Mouse (Mus musculus): ENCODE data around the gene Serpina12. TPM values are rescaled to one million over a fixed set of nuclear protein-coding genes. Genes with fewer than 3 reads are reported as not detected.

Gene Serpina12
- polyA plus RNA-seq, 1 experiment from 2014 or later = not detected

DNA sequence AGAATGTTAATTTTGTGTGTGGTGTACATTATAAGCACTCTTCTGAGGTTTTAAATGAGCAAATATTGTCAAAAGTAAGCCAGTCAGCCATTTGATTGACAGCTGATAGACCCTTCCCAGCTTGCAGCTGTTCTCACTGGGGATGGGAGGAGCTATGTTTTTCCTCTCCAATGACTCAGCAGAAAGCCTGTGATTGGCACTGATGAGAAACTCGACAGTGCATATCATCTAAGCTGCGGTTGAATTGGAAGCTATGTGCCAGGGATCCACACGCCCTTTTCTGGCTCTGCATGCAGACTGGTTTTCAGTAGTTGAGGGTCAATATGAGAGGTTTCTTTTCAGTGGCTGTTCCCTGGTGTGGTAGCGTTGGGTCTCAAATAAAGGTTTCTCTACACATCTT, 20.3 kb upstream of the Serpina12 start:
- ATAC-seq (ENCODE audit: low read depth) = no peak
- no peak overlapping the region for H3K9ac ChIP-seq (replicated peaks; ENCODE audit: low read depth, low read length)
- no peaks in the 10 kb centered on the region for H3K4me1 ChIP-seq (ENCODE audit: control insufficient read depth, insufficient read depth, low read length)
- H3K9me3 ChIP-seq (ENCODE audit: control insufficient read depth, low read length) = no peaks in the 10 kb centered on the region
- no peaks in the 10 kb centered on the region for H3K36me3 ChIP-seq (ENCODE audit: control insufficient read depth, insufficient read depth, low read length)
- no peak overlapping the region for H3K4me2 ChIP-seq (ENCODE audit: low read depth, low read length)
- no peak overlapping the region for H3K4me3 ChIP-seq (ENCODE audit: low read depth, low read length)
- no peaks in the 10 kb centered on the region for H3K27me3 ChIP-seq (ENCODE audit: control insufficient read depth, insufficient read depth, low read length)
- H3K27ac ChIP-seq (ENCODE audit: low read depth, low read length) = no peak overlapping the region
- 72% methylated on average over 4 of the region's 4 CpGs for WGBS

DNA sequence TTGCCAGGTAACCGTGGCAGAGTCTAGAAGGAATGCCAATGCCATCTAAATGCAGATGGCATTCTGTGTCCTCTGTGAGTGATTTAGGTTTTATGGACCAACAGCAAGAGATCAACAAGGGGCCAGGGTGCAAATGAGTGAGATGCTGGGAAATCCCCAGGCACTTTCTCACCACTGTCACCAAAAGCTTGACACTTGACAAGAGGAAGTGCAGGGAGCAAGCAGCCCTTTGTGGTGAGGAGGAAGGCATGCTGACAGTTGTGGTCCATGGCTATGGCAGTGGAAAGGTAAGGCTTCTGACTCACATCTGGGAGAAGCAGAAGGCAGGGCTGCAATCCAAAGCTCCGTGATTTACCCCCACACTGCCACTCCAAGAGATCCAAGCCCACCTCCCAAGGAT, 17.6 kb upstream of the Serpina12 start:
- no peak overlapping the region for H3K9ac ChIP-seq (replicated peaks; ENCODE audit: low read depth, low read length)
- H3K27ac ChIP-seq (ENCODE audit: low read depth, low read length) = no peak overlapping the region
- H3K4me3 ChIP-seq (ENCODE audit: low read depth, low read length) = no peak overlapping the region
- H3K36me3 ChIP-seq (ENCODE audit: control insufficient read depth, insufficient read depth, low read length) = no peaks in the 10 kb centered on the region
- WGBS = 37% methylated on average over 2 of the region's 2 CpGs
- H3K27me3 ChIP-seq (ENCODE audit: control insufficient read depth, insufficient read depth, low read length) = no peaks in the 10 kb centered on the region
- no peaks in the 10 kb centered on the region for H3K9me3 ChIP-seq (ENCODE audit: control insufficient read depth, low read length)
- ATAC-seq (ENCODE audit: low read depth) = no peak
- no peaks in the 10 kb centered on the region for H3K4me1 ChIP-seq (ENCODE audit: control insufficient read depth, insufficient read depth, low read length)
- no peak overlapping the region for H3K4me2 ChIP-seq (ENCODE audit: low read depth, low read length)

DNA sequence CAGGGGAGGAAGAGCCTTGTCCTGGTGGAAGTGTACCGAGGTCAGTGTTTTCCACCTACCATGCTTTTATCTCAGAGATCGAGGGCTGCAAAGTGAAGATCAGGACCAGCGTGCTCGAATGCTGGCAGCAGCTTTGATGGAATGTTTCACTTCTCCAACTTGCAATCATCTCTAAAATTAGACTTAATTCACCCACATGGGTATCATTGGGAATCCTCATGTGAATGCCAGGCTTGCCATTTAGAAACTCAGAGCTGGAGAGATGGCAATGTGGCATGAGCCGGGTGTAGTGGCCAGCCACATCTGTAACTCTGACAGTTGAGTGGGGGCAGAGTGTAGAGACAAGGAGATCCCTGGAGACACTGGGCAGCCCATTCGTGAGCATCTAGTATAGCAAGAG, 15.9 kb upstream of the Serpina12 start:
- no peak overlapping the region for H3K4me3 ChIP-seq (ENCODE audit: low read depth, low read length)

DNA sequence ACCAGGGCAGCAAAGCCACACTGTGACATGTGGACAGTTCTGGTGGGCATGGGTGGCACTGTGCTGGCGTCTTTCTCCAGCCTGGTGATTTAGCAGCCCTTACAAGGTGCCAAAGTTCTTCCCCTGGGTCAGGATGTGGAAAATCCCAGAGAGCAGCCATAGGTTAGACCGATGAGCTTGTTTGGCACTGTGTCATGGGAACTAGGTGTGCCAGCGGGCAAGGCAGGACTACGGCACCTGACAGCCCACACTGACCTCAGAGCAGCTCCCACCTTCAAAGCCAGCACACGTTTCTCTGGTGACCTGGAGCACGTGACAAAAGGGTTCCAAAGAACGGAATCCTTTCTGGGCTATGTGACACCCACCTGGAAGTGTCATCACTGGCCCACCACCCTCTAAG, 13.3 kb upstream of the Serpina12 start:
- no peaks in the 10 kb centered on the region for H3K4me1 ChIP-seq (ENCODE audit: control insufficient read depth, insufficient read depth, low read length)
- H3K9ac ChIP-seq (replicated peaks; ENCODE audit: low read depth, low read length) = no peak overlapping the region
- H3K4me3 ChIP-seq (ENCODE audit: low read depth, low read length) = no peak overlapping the region
- no peaks in the 10 kb centered on the region for H3K9me3 ChIP-seq (ENCODE audit: control insufficient read depth, low read length)
- H3K27me3 ChIP-seq (ENCODE audit: control insufficient read depth, insufficient read depth, low read length) = no peaks in the 10 kb centered on the region
- H3K27ac ChIP-seq (ENCODE audit: low read depth, low read length) = no peak overlapping the region
- ATAC-seq (ENCODE audit: low read depth) = no peak
- 86% methylated on average over 7 of the region's 7 CpGs for WGBS
- H3K36me3 ChIP-seq (ENCODE audit: control insufficient read depth, insufficient read depth, low read length) = no peaks in the 10 kb centered on the region
- H3K4me2 ChIP-seq (ENCODE audit: low read depth, low read length) = no peak overlapping the region

More for the DNA sequence above, 15.9 kb upstream of the Serpina12 start:
- Histone ChIP-seq H3K9ac (replicated peaks; ENCODE audit: low read depth, low read length) (no peak overlapping the region), H3K27me3 (ENCODE audit: control insufficient read depth, insufficient read depth, low read length) (no peaks in the 10 kb centered on the region), H3K4me2 (ENCODE audit: low read depth, low read length) (no peak overlapping the region), H3K9me3 (ENCODE audit: control insufficient read depth, low read length) (no peaks in the 10 kb centered on the region), H3K36me3 (ENCODE audit: control insufficient read depth, insufficient read depth, low read length) (no peaks in the 10 kb centered on the region), H3K4me1 (ENCODE audit: control insufficient read depth, insufficient read depth, low read length) (no peaks in the 10 kb centered on the region), H3K27ac (ENCODE audit: low read depth, low read length) (no peak overlapping the region)
- ATAC-seq (ENCODE audit: low read depth) = no peak
- 82% methylated on average over 6 of the region's 6 CpGs for WGBS

DNA sequence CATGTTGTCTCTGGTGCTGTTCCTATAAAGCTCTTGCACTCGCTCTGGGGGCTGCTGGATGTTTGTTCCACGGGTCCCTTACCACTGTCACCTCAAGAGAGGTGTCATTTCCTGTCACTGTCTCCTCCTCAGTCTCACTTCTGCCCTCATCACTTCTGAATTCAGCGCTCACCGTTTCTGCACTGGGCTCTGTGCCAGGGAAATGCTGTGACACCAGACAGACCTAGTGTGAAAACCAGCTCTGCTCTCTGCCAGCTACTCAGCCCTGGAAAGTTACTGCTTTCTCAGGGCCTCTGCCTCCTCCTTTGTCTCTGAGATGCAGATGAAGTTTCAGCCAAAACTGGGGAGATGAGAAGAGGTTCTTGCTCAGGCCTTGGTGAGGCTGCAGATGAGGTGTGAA, 12.8 kb upstream of the Serpina12 start:
- WGBS = 59% methylated on average over 4 of the region's 4 CpGs
- Histone ChIP-seq H3K9me3 (ENCODE audit: control insufficient read depth, low read length) (no peaks in the 10 kb centered on the region), H3K27ac (ENCODE audit: low read depth, low read length) (no peak overlapping the region), H3K4me3 (ENCODE audit: low read depth, low read length) (no peak overlapping the region), H3K36me3 (ENCODE audit: control insufficient read depth, insufficient read depth, low read length) (no peaks in the 10 kb centered on the region), H3K4me2 (ENCODE audit: low read depth, low read length) (no peak overlapping the region), H3K27me3 (ENCODE audit: control insufficient read depth, insufficient read depth, low read length) (no peaks in the 10 kb centered on the region), H3K9ac (replicated peaks; ENCODE audit: low read depth, low read length) (no peak overlapping the region), H3K4me1 (ENCODE audit: control insufficient read depth, insufficient read depth, low read length) (no peaks in the 10 kb centered on the region)
- no peak for ATAC-seq (ENCODE audit: low read depth)

DNA sequence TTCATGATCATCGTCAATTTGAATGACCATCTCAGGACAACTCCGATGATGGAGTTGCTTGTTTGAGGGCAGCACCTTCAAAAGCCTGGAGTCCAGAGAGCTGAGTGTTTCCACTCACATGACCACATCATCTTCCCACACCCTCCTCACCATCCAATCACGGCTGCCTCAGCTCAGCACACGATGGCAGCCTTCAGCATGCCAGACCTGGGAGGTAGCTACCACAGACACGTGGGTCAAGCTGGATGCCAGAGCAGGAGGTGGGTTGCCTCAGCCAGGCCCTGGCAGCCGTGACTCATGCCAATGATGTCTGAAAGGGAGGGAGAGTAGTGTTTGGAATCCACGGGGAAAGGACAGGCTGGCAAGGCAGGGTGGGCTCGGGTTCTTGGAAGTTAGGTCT, 11.5 kb upstream of the Serpina12 start:
- no peaks in the 10 kb centered on the region for H3K36me3 ChIP-seq (ENCODE audit: control insufficient read depth, insufficient read depth, low read length)
- no peaks in the 10 kb centered on the region for H3K27me3 ChIP-seq (ENCODE audit: control insufficient read depth, insufficient read depth, low read length)
- no peak overlapping the region for H3K4me3 ChIP-seq (ENCODE audit: low read depth, low read length)
- no peak overlapping the region for H3K4me2 ChIP-seq (ENCODE audit: low read depth, low read length)
- H3K9ac ChIP-seq (replicated peaks; ENCODE audit: low read depth, low read length) = no peak overlapping the region
- ATAC-seq (ENCODE audit: low read depth) = no peak
- no peaks in the 10 kb centered on the region for H3K9me3 ChIP-seq (ENCODE audit: control insufficient read depth, low read length)
- H3K4me1 ChIP-seq (ENCODE audit: control insufficient read depth, insufficient read depth, low read length) = no peaks in the 10 kb centered on the region
- H3K27ac ChIP-seq (ENCODE audit: low read depth, low read length) = no peak overlapping the region
- 94% methylated on average over 8 of the region's 8 CpGs for WGBS

DNA sequence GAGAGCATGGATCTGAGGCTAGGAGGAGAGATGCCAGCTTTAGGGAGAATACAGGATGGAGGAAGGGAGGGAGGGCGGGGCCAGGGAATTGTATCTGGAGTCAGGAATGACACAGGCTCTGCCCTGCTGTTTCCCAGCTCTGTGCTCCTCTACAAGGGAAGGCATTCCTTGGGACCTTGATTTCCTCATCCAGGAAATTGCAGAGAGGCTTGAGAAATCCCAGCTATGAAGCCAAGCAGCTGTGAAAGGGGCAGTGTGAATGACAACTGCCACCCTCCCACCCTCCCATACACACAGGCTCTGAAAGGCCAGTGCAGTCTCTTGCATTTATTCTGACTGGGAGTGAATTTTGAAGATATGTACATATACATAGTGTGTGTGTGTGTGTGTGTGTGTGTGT, 9.8 kb upstream of the Serpina12 start:
- Histone ChIP-seq H3K4me2 (ENCODE audit: low read depth, low read length) (no peak overlapping the region), H3K4me1 (ENCODE audit: control insufficient read depth, insufficient read depth, low read length) (no peaks in the 10 kb centered on the region), H3K9me3 (ENCODE audit: control insufficient read depth, low read length) (no peaks in the 10 kb centered on the region), H3K9ac (replicated peaks; ENCODE audit: low read depth, low read length) (no peak overlapping the region), H3K27ac (ENCODE audit: low read depth, low read length) (no peak overlapping the region), H3K4me3 (ENCODE audit: low read depth, low read length) (no peak overlapping the region), H3K27me3 (ENCODE audit: control insufficient read depth, insufficient read depth, low read length) (no peaks in the 10 kb centered on the region), H3K36me3 (ENCODE audit: control insufficient read depth, insufficient read depth, low read length) (no peaks in the 10 kb centered on the region)
- no peak for ATAC-seq (ENCODE audit: low read depth)
- 73% methylated on average over 1 of the region's 1 CpGs for WGBS

DNA sequence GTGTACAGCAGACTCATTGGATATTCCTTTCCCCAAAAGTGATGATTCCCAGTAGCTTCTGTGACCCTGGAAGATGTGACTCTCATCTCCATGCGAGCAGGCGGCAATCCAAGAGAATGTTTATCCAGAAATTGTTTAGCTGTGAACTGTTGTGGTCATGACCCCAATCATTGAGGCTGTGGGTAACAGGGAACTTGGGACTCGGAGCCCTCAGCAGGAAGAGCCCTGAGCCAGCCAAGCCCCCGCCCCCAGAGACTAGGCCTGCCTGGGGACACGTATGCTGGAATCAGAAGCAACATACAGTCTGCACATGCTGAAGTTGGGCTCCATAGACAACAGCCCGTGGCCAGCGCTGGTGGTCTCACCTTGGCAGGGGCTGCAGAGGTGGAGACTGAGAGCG, 1.5 kb upstream of the Serpina12 start:
- H3K27me3 ChIP-seq (ENCODE audit: control insufficient read depth, insufficient read depth, low read length) = no peaks in the 10 kb centered on the region
- no peak overlapping the region for H3K4me2 ChIP-seq (ENCODE audit: low read depth, low read length)
- no peak overlapping the region for H3K27ac ChIP-seq (ENCODE audit: low read depth, low read length)
- H3K4me1 ChIP-seq (ENCODE audit: control insufficient read depth, insufficient read depth, low read length) = no peaks in the 10 kb centered on the region
- no peak for ATAC-seq (ENCODE audit: low read depth)
- no peak overlapping the region for H3K9ac ChIP-seq (replicated peaks; ENCODE audit: low read depth, low read length)
- WGBS = 86% methylated on average over 8 of the region's 8 CpGs
- no peaks in the 10 kb centered on the region for H3K9me3 ChIP-seq (ENCODE audit: control insufficient read depth, low read length)
- no peaks in the 10 kb centered on the region for H3K36me3 ChIP-seq (ENCODE audit: control insufficient read depth, insufficient read depth, low read length)
- H3K4me3 ChIP-seq (ENCODE audit: low read depth, low read length) = no peak overlapping the region

DNA sequence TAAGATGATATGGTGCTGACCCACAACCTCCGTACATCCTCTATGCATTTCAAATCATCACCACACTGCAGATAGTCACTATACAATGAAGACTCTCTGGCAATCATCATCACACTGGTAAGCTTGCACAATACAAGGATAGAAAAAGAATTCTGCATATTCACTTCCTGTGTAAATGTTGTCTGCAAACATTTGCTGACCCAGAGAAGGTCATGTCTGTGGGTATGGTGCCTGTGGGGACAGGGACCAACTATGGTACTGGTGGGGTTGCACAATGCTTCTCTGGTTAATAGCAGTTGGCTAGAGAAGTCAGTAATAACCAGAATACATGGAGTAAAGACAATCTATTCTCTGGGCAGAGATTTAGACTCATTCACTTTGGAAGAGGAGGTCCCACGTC, 1.5 kb downstream of the Serpina12 start:
- ATAC-seq (ENCODE audit: low read depth) = no peak
- Histone ChIP-seq H3K9me3 (ENCODE audit: control insufficient read depth, low read length) (no peaks in the 10 kb centered on the region), H3K4me1 (ENCODE audit: control insufficient read depth, insufficient read depth, low read length) (no peaks in the 10 kb centered on the region), H3K27ac (ENCODE audit: low read depth, low read length) (no peak overlapping the region), H3K9ac (replicated peaks; ENCODE audit: low read depth, low read length) (no peak overlapping the region), H3K4me2 (ENCODE audit: low read depth, low read length) (no peak overlapping the region), H3K36me3 (ENCODE audit: control insufficient read depth, insufficient read depth, low read length) (no peaks in the 10 kb centered on the region), H3K27me3 (ENCODE audit: control insufficient read depth, insufficient read depth, low read length) (no peaks in the 10 kb centered on the region), H3K4me3 (ENCODE audit: low read depth, low read length) (no peak overlapping the region)
- WGBS = 88% methylated on average over 2 of the region's 2 CpGs

DNA sequence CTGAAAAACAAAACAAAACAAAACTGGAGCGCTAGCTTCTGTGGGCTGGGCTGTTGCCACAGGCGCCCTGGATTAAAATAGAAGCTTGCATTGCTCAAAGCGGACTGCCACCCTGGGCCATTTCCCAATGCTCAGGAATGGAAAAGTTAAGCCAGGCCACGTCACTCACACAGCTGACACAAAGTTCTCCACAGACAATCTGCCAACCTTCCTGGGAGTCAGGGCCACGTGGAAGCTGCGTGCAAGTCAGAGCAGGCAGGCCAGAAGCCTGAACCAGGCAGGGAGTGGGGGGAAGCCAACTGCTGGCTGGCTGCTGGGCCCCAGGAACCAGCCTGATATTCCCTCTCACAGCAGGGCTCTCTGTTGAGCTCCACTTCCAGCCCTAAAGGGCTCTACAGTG, 2.8 kb downstream of the Serpina12 start:
- 71% methylated on average over 6 of the region's 6 CpGs for WGBS
- Histone ChIP-seq H3K9ac (replicated peaks; ENCODE audit: low read depth, low read length) (no peak overlapping the region), H3K36me3 (ENCODE audit: control insufficient read depth, insufficient read depth, low read length) (no peaks in the 10 kb centered on the region), H3K4me3 (ENCODE audit: low read depth, low read length) (no peak overlapping the region), H3K27me3 (ENCODE audit: control insufficient read depth, insufficient read depth, low read length) (no peaks in the 10 kb centered on the region), H3K4me2 (ENCODE audit: low read depth, low read length) (no peak overlapping the region), H3K27ac (ENCODE audit: low read depth, low read length) (no peak overlapping the region), H3K4me1 (ENCODE audit: control insufficient read depth, insufficient read depth, low read length) (no peaks in the 10 kb centered on the region), H3K9me3 (ENCODE audit: control insufficient read depth, low read length) (no peaks in the 10 kb centered on the region)
- no peak for ATAC-seq (ENCODE audit: low read depth)
